Mouse (Mus musculus) mammary gland, adult 2 months (tissue): ENCODE data around the gene Mpp2. TPM values are rescaled to one million over a fixed set of nuclear protein-coding genes. Genes with fewer than 3 reads are reported as not detected.

Source experiments
- polyA plus RNA-seq: library from polyadenylated mRNA; depleted of rRNA; stranded (reverse); fragments of >200 nt; gene quantifications from 2 replicates; pipeline ENCODE4 v1.2.3, GENCODE M21; 2012; ENCODE audit warnings: low replicate concordance; rRNA removed

The Mpp2 gene
- 13.5 and 13.8 TPM in 2 replicates for polyA plus RNA-seq

GRCm38 (mm10) chr11:102087931-102088898 lies at the start of gene Mpp2:
Gene Mpp2, minus strand, starts transcription at chr11:102088515.

GRCm38 (mm10) chr11:102107732-102108131 lies 19.4 kb upstream of the Mpp2 start, which contains the start of gene Pyy:
Gene Pyy, minus strand, starts transcription at chr11:102107832.

DNA sequence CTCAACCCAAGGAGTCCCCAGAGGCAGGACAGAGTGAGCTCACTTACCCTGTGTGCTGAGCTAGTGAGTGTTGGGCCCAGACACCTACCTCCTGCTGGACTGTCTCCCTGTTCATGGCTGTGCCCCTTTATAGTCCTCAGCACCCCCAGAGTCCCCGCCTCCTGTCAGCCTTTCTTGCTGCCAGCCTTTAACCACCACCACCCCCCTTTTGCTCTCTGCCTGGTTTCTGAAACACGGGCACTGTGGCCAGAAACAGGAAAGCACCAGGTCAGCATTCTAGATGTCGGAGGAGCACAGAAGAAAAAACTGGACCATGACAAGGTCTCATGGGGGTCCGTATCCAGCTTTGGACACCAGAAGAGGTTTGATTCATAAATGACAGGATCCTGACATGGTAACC lies 12.9 kb upstream of the Mpp2 start, which contains the start of gene Ppy:
Gene Ppy, minus strand, starts transcription at position 101 of the 400 bp plus-strand sequence.

DNA sequence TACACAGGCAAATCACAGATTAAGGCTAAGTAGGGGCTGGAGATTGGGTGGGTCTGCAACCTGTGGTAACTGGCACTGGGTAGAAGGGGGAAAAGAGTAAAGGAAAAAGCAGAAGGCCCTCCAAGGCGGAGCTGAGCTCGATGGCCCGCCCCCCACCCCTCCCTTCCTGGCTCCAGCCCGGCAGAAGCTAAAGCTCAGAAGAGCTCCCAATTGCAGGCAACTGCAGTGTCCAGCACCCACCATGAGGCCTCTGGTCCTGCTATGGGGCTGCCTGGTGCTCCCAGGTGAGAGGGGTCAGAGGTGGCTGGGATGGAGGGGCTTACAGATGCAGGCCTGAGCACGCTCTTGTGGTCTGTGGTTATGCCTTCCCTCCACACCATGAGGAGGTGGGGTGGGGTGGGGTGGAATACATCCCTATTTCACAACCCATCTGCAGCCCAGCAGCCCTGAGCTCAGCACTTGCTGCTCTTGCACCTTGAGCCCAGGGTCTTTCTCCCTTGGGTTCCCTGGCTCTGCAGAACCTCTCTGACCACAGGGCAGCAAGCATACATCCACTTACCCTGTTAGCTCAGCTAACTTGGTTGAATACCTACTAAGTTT lies 46.9 kb downstream of the Mpp2 start, which contains the start of gene Cd300lg:
Gene Cd300lg, plus strand, starts transcription at position 160 of the 600 bp plus-strand sequence.

DNA sequence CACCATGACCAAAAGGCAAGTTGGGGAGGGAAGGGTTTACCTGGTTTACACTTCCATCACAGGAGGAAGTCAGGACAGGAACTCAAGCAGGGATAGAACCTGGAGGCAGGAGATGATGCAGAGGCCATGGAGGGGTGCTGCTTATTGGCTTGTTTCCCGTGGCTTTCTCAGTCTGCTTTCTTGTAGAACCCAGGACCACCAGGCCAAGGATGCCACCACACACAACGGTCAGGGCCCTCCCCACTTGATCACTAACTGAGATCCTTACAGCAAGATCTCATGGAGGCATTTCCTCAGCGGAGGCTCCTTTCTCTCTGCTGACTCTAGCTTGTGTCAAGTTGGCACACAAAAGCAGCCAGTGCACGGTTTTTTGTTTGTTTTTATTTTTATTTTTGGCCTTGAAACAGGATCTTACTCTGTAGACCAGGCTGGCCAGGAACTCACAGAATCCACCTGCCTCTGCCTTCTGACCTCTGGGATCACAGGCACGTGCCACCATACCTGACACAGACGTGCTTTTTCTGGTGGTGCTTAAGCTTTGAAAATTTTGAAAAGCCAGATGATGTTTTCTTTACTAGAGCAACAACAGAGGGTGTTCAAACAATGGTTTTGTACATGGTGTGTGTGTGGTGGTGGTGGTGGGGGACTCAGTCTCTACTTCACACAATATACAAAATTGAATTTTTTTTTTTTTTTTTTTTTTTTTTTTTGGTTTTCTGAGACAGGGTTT lies 60.1 kb downstream of the Mpp2 start, which contains the start of gene Mpp3:
Gene Mpp3, minus strand, starts transcription at position 375 of the 730 bp plus-strand sequence.

Other genes with a start within 250 kb of the Mpp2 start
- 5.5 and 7.7 TPM in 2 replicates for gene Meox1, start 194.1 kb downstream of the Mpp2 start, polyA plus RNA-seq
- gene Sost, start 121.5 kb downstream of the Mpp2 start, polyA plus RNA-seq: 0.26 TPM in 1 of 2 replicates, not detected in the other
- gene Cfap97d1, start 104.2 kb downstream of the Mpp2 start, polyA plus RNA-seq: not detected in 2 replicates
- gene Dusp3, start 101.5 kb downstream of the Mpp2 start, polyA plus RNA-seq: 105 and 133 TPM in 2 replicates
- gene Mpp3, start 60.1 kb downstream of the Mpp2 start, polyA plus RNA-seq: 4.8 and 7.8 TPM in 2 replicates
- 95.5 and 130 TPM in 2 replicates for gene Cd300lg, start 47.0 kb downstream of the Mpp2 start, polyA plus RNA-seq
- not detected in 2 replicates for gene Ppy, start 12.8 kb upstream of the Mpp2 start, polyA plus RNA-seq
- not detected in 2 replicates for gene Pyy, start 19.3 kb upstream of the Mpp2 start, polyA plus RNA-seq
- 0.85 TPM in 1 of 2 replicates, not detected in the other for gene Nags, start 57.0 kb upstream of the Mpp2 start, polyA plus RNA-seq
- gene Tmem101, start 67.9 kb upstream of the Mpp2 start, polyA plus RNA-seq: 17.0 and 22.2 TPM in 2 replicates
- 35.8 and 55.6 TPM in 2 replicates for gene Lsm12, start 96.8 kb upstream of the Mpp2 start, polyA plus RNA-seq
- gene G6pc3, start 101.1 kb upstream of the Mpp2 start, polyA plus RNA-seq: 115 and 131 TPM in 2 replicates
- gene Hdac5, start 141.7 kb upstream of the Mpp2 start, polyA plus RNA-seq: 88.0 and 204 TPM in 2 replicates
- 1.2 and 1.4 TPM in 2 replicates for gene BC030867, start 160.4 kb upstream of the Mpp2 start, polyA plus RNA-seq
- 0.50 and 19.4 TPM in 2 replicates for gene Asb16, start 180.2 kb upstream of the Mpp2 start, polyA plus RNA-seq
- 52.4 and 58.1 TPM in 2 replicates for gene Tmub2, start 196.4 kb upstream of the Mpp2 start, polyA plus RNA-seq
- 39.6 and 48.4 TPM in 2 replicates for gene Atxn7l3, start 208.1 kb upstream of the Mpp2 start, polyA plus RNA-seq
- gene Ubtf, start 231.2 kb upstream of the Mpp2 start, polyA plus RNA-seq: 20.5 and 28.1 TPM in 2 replicates